8 mouse cellular contexts compared by ENCODE assay signal in the genomic region with DNA sequence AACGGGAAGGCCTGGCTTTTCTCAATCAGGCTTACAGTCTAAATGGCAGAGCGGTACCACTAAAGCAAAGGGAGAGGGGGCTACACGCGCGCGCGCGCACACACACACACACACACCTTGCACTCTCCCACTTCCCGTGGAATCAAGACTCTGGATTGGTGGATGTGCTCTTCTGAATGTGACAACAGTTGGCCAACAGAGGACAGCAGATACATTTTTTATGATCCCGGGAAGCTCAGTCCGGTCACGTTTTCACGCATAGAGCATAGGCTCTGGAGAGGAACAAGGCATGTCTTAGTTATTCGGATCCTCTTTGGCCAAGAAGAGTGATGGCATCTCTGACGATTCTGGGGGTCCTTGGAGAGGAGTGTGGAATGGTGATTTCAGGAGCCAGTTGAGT.
DNase-seq lines count a peak whose midpoint lies in the region; ATAC-seq and TF ChIP-seq lines count a peak whose summit lies in the region.

No protein-coding gene starts in this region.

- intact Hi-C loops in left cerebral cortex, postnatal 4 days (cut with DNase I), result loop anchor here (10.0 kb wide), 1 partner anchor 168 kb away; no protein-coding TSS in a partner anchor

- no peaks in the 10 kb centered on the region for H3K4me1 ChIP-seq in kidney, embryonic 14.5 days (ENCODE audit: control insufficient read depth, insufficient read depth, low read length)
- H3K4me1 ChIP-seq in bone marrow macrophage, adult 2 months (ENCODE audit: control insufficient read depth, insufficient read depth, low read length), result peaks cover 2% of the 10 kb centered on the region; the same call in 1 of the 2 replicates
- no peaks in the 10 kb centered on the region for H3K4me1 ChIP-seq in neural tube, embryonic 11.5 days (ENCODE audit: control insufficient read depth, insufficient read depth, low read length)

- H3K9ac ChIP-seq in kidney, embryonic 14.5 days (ENCODE audit: low read depth, low read length), result no peak overlapping the region; the same call in 1 of the 2 replicates
- no peak overlapping the region for H3K9ac ChIP-seq in neural tube, embryonic 11.5 days (ENCODE audit: low read length)

- TF ChIP-seq POLR2A in bone marrow macrophage, adult 2 months (IDR thresholded peaks at IDR 0.05; ENCODE audit: borderline replicate concordance, low read depth, low read length), result no peak

- H3K36me3 ChIP-seq in kidney, embryonic 14.5 days (ENCODE audit: control insufficient read depth, insufficient read depth, low read length), result no peaks in the 10 kb centered on the region
- H3K36me3 ChIP-seq in neural tube, embryonic 11.5 days (ENCODE audit: control insufficient read depth, insufficient read depth, low read length), result no peaks in the 10 kb centered on the region

- 20% methylated on average over 15 of the region's 15 CpGs for WGBS in kidney, embryonic 14.5 days
- 18% methylated on average over 15 of the region's 15 CpGs for WGBS in neural tube, embryonic 11.5 days

- H3K4me2 ChIP-seq in kidney, embryonic 14.5 days (replicated peaks; ENCODE audit: low read depth, low read length), result peak overlapping the region; percentile 99
- H3K4me2 ChIP-seq in neural tube, embryonic 11.5 days (ENCODE audit: low read depth), result peak overlapping the region; percentile 99

- TF ChIP-seq CTCF in bone marrow macrophage, adult 2 months (IDR thresholded peaks at IDR 0.05; ENCODE audit: low read depth, low read length), result no peak

- no peak overlapping the region for H3K27ac ChIP-seq in kidney, embryonic 14.5 days (ENCODE audit: low read depth, low read length)
- H3K27ac ChIP-seq in bone marrow macrophage, adult 2 months (ENCODE audit: insufficient read depth, low read depth, low read length), result no peak overlapping the region
- H3K27ac ChIP-seq in neural tube, embryonic 11.5 days (ENCODE audit: low read depth, low read length), result no peak overlapping the region

- DNase-seq in kidney, adult 11 months, result no peak
- peak; percentile 19 for DNase-seq in heart, adult 8-10 months (ENCODE audit: low spot score)
- DNase-seq in left cerebral cortex, postnatal 4 days, result peak; percentile 21
- DNase-seq in neural tube, embryonic 11.5 days (ENCODE audit: low spot score), result peak; percentile 30
- no peak for DNase-seq in layer of hippocampus, adult 8-10 months (ENCODE audit: low spot score in 2 of 2)
- DNase-seq in gastrocnemius, postnatal 25 days, result no peak

- 0 out of 2 replicates have a peak, but pooled peaks have one; percentile 11 for ATAC-seq in kidney, embryonic 14.5 days (ENCODE audit: low FRiP score, low TSS enrichment)
- ATAC-seq in neural tube, embryonic 11.5 days (ENCODE audit: insufficient read depth, low FRiP score, low TSS enrichment), result no peak

- H3K9me3 ChIP-seq in kidney, embryonic 14.5 days (ENCODE audit: control insufficient read depth, low read length), result no peaks in the 10 kb centered on the region
- no peaks in the 10 kb centered on the region for H3K9me3 ChIP-seq in neural tube, embryonic 11.5 days (ENCODE audit: control insufficient read depth, low read length)

- peak overlapping the region; percentile 75 for H3K4me3 ChIP-seq in kidney, embryonic 14.5 days (ENCODE audit: low read length)
- H3K4me3 ChIP-seq in bone marrow macrophage, adult 2 months (ENCODE audit: insufficient read depth, low read length), result peak overlapping the region; percentile 66; the same call in 1 of the 2 replicates
- no peak overlapping the region for H3K4me3 ChIP-seq in neural tube, embryonic 11.5 days (ENCODE audit: low read depth, low read length)

- H3K27me3 ChIP-seq in kidney, embryonic 14.5 days (ENCODE audit: control insufficient read depth, insufficient read depth, low read length), result peaks cover 18% of the 10 kb centered on the region
- H3K27me3 ChIP-seq in neural tube, embryonic 11.5 days (ENCODE audit: control insufficient read depth, insufficient read depth, low read length), result peaks cover 28% of the 10 kb centered on the region

Comparison
In these comparisons a context has a peak if more than half of its experiments do, and no peak if none do; other contexts are left out.
1. DNase-seq: peak in heart, adult 8-10 months (single experiment), left cerebral cortex, postnatal 4 days (single experiment) and neural tube, embryonic 11.5 days (single experiment); none in kidney, adult 11 months (single experiment), layer of hippocampus, adult 8-10 months (0 of 2) and gastrocnemius, postnatal 25 days (single experiment).